Mouse (Mus musculus): ENCODE measurements around the gene Pola2.

Pola2 gene

GRCm38 (mm10) chr19:5965280-5965679, 1.3 kb upstream of the Pola2 start:
- DNase-seq (ENCODE audit: low read depth): peak; percentile 95

GRCm38 (mm10) chr19:5964804-5965203, 802 bp upstream of the Pola2 start:
- no peak for DNase-seq (ENCODE audit: low read depth)

GRCm38 (mm10) chr19:5962651-5963050, 1.4 kb downstream of the Pola2 start:
- DNase-seq (ENCODE audit: low read depth): peak; percentile 58

DNA sequence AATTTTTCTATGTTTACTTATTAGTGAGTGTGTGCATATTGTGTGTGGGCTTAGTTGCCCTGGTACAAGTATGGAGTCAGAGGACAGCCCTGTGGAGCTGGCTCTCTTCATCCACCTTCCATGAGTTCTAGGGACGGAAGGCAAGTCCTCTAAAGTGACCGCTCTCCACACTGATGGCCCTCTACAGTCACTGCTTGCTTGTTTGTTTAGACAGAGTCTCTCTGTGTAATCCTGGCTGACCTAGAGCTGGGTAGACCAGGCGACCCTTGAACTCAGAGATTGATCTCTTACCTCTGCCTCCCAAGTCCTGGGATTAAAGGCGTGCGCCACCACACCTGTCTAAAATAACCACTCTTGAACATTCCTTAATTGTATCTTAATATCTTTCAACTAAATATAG, 6.6 kb downstream of the Pola2 start:
- DNase-seq (ENCODE audit: low read depth): no peak

DNA sequence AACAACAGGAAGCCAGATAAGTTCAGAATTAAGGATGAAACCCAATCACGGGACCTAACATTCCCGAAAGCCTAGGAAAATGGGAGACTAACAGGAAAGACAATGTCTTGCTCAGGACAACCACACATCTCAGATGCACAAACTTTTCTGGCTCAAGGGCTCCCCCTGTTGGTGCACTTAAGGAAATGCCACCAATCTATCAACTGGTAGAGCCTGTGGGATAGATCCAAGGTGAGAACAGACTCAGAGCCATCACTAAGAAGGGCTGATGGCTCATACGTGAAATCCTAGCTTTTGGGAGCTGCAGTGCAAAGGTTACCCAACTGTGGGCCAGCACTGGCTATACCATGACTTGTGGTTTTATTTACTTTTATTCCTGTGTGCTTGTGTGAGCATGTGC, 7.3 kb downstream of the Pola2 start:
- DNase-seq (ENCODE audit: low read depth): peak; percentile 97

- DNase-seq (ENCODE audit: low read depth): peak; percentile 97
These were observed 8.0 kb downstream of the Pola2 start for GRCm38 (mm10) chr19:5955704-5956670.

GRCm38 (mm10) chr19:5954936-5955335, 9.1 kb downstream of the Pola2 start:
- DNase-seq (ENCODE audit: low read depth): no peak

- peak; percentile 65 for DNase-seq (ENCODE audit: low read depth)
These were observed 9.8 kb downstream of the Pola2 start for GRCm38 (mm10) chr19:5954031-5954710.

DNA sequence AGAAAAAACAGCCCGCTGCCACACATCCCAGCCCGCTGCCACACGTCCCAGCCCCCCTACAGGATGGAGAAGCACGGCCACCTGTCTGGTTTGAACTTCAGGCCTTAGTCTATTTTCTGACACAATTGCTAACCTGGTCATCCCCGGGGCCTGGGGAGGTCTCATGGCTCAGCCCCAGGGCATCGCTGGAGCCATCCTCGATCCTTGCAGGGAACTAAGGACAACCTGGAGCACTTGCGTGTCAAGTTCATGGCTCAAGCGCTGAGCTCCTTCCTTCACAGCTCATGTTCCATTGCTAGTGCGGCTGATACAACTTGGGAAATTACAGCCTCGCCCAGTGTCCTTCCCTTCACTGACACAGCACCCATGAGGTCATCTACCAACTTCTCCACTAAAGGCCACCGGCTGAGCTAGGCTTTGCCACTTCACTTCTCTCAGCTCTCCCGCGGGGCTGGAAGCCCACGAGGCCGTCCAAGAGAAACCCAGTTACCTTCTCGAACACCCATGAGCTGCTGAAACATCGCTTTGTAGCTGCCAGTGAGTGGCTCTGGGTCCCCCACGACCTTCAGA, 10.7 kb downstream of the Pola2 start:
- DNase-seq (ENCODE audit: low read depth): no peak

DNA sequence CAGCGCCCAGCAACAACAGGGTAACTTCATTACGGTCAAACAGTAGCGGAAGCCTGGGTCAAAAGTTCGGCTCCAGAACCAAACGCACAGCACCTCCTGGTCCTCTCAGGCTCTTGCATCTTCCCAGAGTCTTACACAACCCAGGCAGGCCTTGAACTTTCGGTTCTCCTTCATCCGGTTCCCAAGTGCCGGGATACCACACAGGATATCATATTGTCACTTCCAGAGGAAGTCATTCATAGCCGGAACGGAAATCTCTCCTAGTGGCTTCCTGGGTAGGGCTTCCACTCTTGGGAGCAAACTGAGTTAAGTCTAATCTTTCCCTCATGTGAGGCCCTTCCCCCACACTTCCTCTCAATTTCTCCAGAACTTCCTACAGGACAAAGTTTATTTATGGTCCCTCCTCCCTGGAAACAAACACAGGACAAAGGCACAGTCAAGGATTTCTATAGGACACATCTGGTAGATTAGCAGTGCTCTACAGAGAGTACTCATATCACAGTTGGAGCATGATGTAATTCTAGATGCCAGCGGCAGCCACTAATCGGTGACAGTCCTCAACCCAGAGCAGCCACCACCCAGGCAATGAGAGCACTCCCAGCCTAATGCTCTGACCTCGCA, 11.8 kb downstream of the Pola2 start:
- DNase-seq (ENCODE audit: low read depth): no peak

DNA sequence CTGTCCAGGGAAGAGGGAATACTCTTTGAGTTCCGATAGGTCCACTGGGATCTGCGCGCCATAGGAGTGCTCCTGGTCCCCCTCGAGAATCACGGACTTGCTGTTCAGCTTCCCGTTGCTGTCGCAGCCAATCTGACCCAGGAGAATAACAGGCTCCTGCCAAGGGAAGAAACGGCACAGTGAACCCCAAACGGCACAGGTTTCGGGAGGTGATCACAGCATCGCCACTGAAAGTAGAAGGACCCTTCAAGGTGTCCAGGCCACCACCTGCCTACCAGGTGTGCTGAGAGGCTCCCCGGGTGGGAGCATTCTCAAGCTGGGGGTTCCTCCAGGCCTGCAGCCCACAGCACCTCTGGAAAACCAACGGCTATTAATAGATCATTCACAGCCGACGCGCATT, 12.4 kb downstream of the Pola2 start:
- DNase-seq (ENCODE audit: low read depth): no peak

- no peak for DNase-seq (ENCODE audit: low read depth)
These were observed 13.8 kb downstream of the Pola2 start for GRCm38 (mm10) chr19:5950218-5950617.

DNA sequence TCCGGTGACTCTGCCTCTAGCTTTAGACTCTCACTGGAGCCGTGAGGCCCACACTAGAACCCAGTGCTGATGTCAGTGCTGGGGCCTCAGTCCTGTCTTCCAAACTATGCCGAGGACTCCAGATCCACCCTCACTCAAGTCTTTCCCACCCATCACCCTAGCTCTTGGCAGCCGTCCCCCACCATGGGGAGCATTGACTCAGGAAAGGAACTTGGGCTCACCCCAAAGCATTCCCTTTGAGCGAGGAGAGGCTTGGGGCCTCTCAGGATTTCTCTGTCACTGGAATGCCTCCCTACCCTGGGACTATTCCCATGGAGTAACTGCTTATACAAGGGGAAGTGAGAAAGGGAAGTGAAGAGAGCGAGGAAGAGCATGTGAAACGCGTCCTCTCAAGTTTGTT, 18.1 kb downstream of the Pola2 start:
- peak; percentile 92 for DNase-seq (ENCODE audit: low read depth)

DNA sequence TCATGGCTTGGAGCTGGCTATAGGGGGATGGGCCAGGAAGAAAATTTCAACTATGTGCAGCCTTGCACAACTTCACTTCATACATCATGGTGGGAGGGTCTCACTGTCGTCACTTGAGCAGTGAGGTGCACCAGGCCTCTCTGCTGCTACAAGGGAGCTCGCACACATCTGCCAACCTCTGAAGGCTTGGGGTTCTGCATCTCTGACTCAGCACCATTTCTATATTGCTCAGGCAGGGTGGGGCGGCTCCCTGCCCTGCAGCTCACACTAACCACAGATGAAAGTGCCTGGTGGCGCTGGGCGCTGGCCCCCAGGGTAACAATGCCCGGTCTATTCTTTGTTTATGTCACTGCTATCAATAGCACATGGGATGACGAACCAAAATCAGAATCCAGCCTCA, 19.0 kb downstream of the Pola2 start:
- DNase-seq (ENCODE audit: low read depth): peak; percentile 96

GRCm38 (mm10) chr19:5944145-5944544, 19.9 kb downstream of the Pola2 start:
- no peak for DNase-seq (ENCODE audit: low read depth)

GRCm38 (mm10) chr19:5943404-5943803, 20.6 kb downstream of the Pola2 start:
- no peak for DNase-seq (ENCODE audit: low read depth)

DNA sequence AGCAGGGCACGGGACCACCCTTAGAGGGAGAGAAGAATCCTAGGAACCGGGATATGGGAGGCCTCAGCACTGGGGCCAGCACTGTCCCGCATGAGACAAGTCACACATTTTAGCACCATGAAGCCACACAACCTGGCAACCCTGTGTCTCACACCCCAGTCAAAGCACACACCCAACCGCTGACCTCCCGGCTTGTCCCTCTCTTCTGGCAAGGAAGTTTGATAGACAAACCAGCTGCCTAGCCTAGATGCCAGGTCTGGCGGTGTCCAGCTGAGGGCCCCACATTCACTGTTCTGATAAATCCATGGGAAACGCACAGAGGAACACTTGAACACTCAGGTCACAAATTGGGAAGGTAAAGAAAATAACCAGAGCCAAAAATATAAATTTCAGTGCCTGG, 21.4 kb downstream of the Pola2 start:
- no peak for DNase-seq (ENCODE audit: low read depth)

- DNase-seq (ENCODE audit: low read depth): no peak
These were observed 23.3 kb downstream of the Pola2 start for GRCm38 (mm10) chr19:5940656-5941055.

DNA sequence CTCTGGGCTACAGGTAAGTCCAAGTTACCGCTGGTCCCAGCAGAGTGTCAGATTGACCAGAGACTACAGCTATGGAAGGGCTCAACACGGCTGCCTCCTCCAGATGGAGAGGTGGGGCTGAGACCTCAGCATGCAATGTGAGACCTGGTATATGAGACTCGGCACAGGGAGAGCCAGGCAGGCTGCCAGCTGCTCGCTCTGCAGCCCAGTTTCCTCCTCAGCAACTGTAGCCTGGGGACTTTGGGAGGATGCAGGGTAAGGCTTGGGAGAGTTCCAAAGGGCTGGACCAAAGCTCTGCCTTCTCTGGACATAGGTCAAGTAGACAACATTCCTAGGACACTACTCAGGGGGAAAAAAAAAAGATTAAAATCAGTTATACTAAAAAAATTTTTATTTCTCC, 23.8 kb downstream of the Pola2 start:
- peak; percentile 100 for DNase-seq (ENCODE audit: low read depth)

GRCm38 (mm10) chr19:5939715-5940114, 24.3 kb downstream of the Pola2 start:
- no peak for DNase-seq (ENCODE audit: low read depth)

GRCm38 (mm10) chr19:5938516-5938915, 25.5 kb downstream of the Pola2 start:
- no peak for DNase-seq (ENCODE audit: low read depth)

DNA sequence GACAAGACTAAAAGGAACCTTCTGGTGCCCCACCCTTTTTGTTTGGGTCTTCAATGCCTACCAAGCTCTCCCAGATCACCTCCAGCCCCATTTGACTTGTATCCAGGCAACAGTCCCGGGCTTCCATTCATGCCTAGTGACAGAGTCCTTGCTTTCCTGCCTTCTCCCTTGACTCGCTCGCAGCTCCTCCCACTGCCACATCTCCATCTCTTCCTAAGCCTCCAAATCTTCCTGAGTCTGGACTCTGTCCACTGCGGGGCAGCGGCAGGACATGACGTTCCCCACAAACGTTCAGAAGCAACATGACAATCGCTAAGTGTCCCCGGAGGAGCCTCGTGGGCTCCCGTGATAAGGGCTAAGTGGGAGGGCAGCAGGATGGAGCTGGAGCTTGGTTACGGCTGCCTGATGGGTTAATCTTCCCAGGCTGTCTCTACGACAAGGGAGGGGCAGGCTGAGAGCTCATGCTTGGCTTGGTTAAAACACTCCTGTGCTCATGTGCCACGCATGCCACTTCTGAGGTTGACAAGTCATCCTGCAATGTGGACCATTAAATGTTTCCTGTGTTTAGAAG, 26.1 kb downstream of the Pola2 start:
- DNase-seq (ENCODE audit: low read depth): no peak

Measured in NIH3T3 (cell line).